Mouse (Mus musculus): ENCODE measurements around the gene Slc30a6.
"Not testable (repeated sequence)": the region's sequence is repeated elsewhere in the genome, so short reads cannot be mapped to it uniquely, and the experiment has no call there.

Gene Slc30a6

GRCm38 (mm10) chr17:74440486-74440885 is 45.1 kb downstream of the Slc30a6 start:
- DNase-seq (ENCODE audit: low spot score in 2 of 2) = peak; percentile 25 to 35

GRCm38 (mm10) chr17:74449776-74450175 is 54.4 kb downstream of the Slc30a6 start:
- no peak for DNase-seq (ENCODE audit: low spot score in 2 of 2)

- DNase-seq (ENCODE audit: low spot score in 2 of 2) = no peak
Observed at GRCm38 (mm10) chr17:74453928-74454327, 58.5 kb downstream of the Slc30a6 start.

- no peak for DNase-seq (ENCODE audit: low spot score in 2 of 2)
Observed at GRCm38 (mm10) chr17:74454660-74455059, 59.3 kb downstream of the Slc30a6 start.

- no peak for DNase-seq (ENCODE audit: low spot score in 2 of 2)
Observed at GRCm38 (mm10) chr17:74455426-74455825, 60.0 kb downstream of the Slc30a6 start.

- DNase-seq (ENCODE audit: low spot score in 2 of 2) = no peak
Observed at GRCm38 (mm10) chr17:74456825-74457224, 61.4 kb downstream of the Slc30a6 start.

GRCm38 (mm10) chr17:74457972-74458677 is 62.7 kb downstream of the Slc30a6 start:
- DNase-seq (ENCODE audit: low spot score in 2 of 2) = no peak

- DNase-seq (ENCODE audit: low spot score in 2 of 2) = peak in 1 of 2 experiments; percentile 22
Observed at GRCm38 (mm10) chr17:74458711-74459408, 63.5 kb downstream of the Slc30a6 start, which contains the start of gene Nlrc4. TSS of gene Nlrc4 (minus strand) at chr17:74459142.

GRCm38 (mm10) chr17:74463510-74463909 is 68.1 kb downstream of the Slc30a6 start:
- no peak for DNase-seq (ENCODE audit: low spot score in 2 of 2)

- DNase-seq (ENCODE audit: low spot score in 2 of 2) = not testable (repeated sequence)
Observed at GRCm38 (mm10) chr17:74467981-74468380, 72.6 kb downstream of the Slc30a6 start.

- DNase-seq (ENCODE audit: low spot score in 2 of 2) = not testable (repeated sequence)
Observed at GRCm38 (mm10) chr17:74470133-74470532, 74.7 kb downstream of the Slc30a6 start.

Measured in spleen, postnatal 36 days (tissue).